Mouse (Mus musculus): ENCODE measurements around the gene Abcg5.

Gene Abcg5

GRCm38 (mm10) chr17:84684284-84684683, 1.5 kb upstream of the Abcg5 start:
- DNase-seq: no peak

GRCm38 (mm10) chr17:84681670-84682069, 1.1 kb downstream of the Abcg5 start:
- DNase-seq: no peak

GRCm38 (mm10) chr17:84677595-84677994, 5.2 kb downstream of the Abcg5 start:
- DNase-seq: no peak

GRCm38 (mm10) chr17:84675951-84676366, 6.9 kb downstream of the Abcg5 start, which contains the start of gene Abcg8:
Gene Abcg8, plus strand, starts transcription at chr17:84676302.
- DNase-seq: peak; percentile 40 to 49

- no peak for DNase-seq
Observed at GRCm38 (mm10) chr17:84675204-84675603, 7.6 kb downstream of the Abcg5 start.

- DNase-seq: no peak
Observed at GRCm38 (mm10) chr17:84674048-84674447, 8.8 kb downstream of the Abcg5 start.

- peak; percentile 66 to 86 for DNase-seq
Observed at GRCm38 (mm10) chr17:84672376-84673369, 10.1 kb downstream of the Abcg5 start.

- DNase-seq: no peak
Observed at GRCm38 (mm10) chr17:84667848-84668247, 15.0 kb downstream of the Abcg5 start.

GRCm38 (mm10) chr17:84665691-84666090, 17.1 kb downstream of the Abcg5 start:
- peak; percentile 32 to 54 for DNase-seq

GRCm38 (mm10) chr17:84665053-84665452, 17.8 kb downstream of the Abcg5 start:
- DNase-seq: no peak

- DNase-seq: no peak
Observed at GRCm38 (mm10) chr17:84658951-84659350, 23.9 kb downstream of the Abcg5 start.

- no peak for DNase-seq
Observed at GRCm38 (mm10) chr17:84658195-84658594, 24.6 kb downstream of the Abcg5 start.

- DNase-seq: no peak
Observed at GRCm38 (mm10) chr17:84657782-84658181, 25.0 kb downstream of the Abcg5 start.

GRCm38 (mm10) chr17:84657422-84657732, 25.4 kb downstream of the Abcg5 start:
- no peak for DNase-seq

- no peak for DNase-seq
Observed at GRCm38 (mm10) chr17:84656653-84657421, 26.0 kb downstream of the Abcg5 start.

GRCm38 (mm10) chr17:84656205-84656604, 26.6 kb downstream of the Abcg5 start:
- DNase-seq: no peak

GRCm38 (mm10) chr17:84653544-84653943, 29.3 kb downstream of the Abcg5 start:
- no peak for DNase-seq

- DNase-seq: no peak
Observed at GRCm38 (mm10) chr17:84650302-84651017, 32.4 kb downstream of the Abcg5 start.

GRCm38 (mm10) chr17:84647630-84648029, 35.2 kb downstream of the Abcg5 start:
- no peak for DNase-seq

- no peak for DNase-seq
Observed at GRCm38 (mm10) chr17:84646477-84646876, 36.3 kb downstream of the Abcg5 start.

- DNase-seq: no peak
Observed at GRCm38 (mm10) chr17:84645894-84646293, 36.9 kb downstream of the Abcg5 start.

GRCm38 (mm10) chr17:84645119-84645518, 37.7 kb downstream of the Abcg5 start:
- no peak for DNase-seq

All from kidney, postnatal 25 days (tissue).